Mouse (Mus musculus) layer of hippocampus, postnatal 14 days (tissue): ENCODE results near the gene Cdk12. TPM values are rescaled to one million over a fixed set of nuclear protein-coding genes. Genes with fewer than 3 reads are reported as not detected.
"Not testable (repeated sequence)": the region's sequence is repeated elsewhere in the genome, so short reads cannot be mapped to it uniquely, and the experiment has no call there.

ENCODE experiments used
- DNase-seq, 2 experiments: peaks; one replicate each; pipeline ENCODE4 v3.0.0; 2021 to 2022; ENCODE audit warnings: low spot score in 2 of 2, mixed read lengths in 1 of 2
- long read RNA-seq, 2 experiments: library from polyadenylated mRNA; stranded (forward); transcript quantifications; one replicate each; pipeline ENCODE4 v2.0.0; 2021
- total RNA-seq, 2 experiments: library from RNA; stranded (reverse); gene quantifications; 2 replicates each; pipeline ENCODE4 v1.2.3; 2021

Cdk12 gene
- total RNA-seq: 10 to 100 TPM; 36.9 to 37.2 TPM
- long read RNA-seq, experiment 1, partial matches to known transcripts: 0 of 3 reads
- long read RNA-seq, experiment 1, other reads (novel, unspliced or antisense): 3 of 3 reads
- long read RNA-seq, experiment 2, partial matches to known transcripts: 2 of 6 reads
- long read RNA-seq, experiment 2, other reads (novel, unspliced or antisense): 4 of 6 reads

- peak; percentile 95 to 97 for DNase-seq
These were observed at the start of gene Cdk12 for GRCm38 (mm10) chr11:98202641-98203350. TSS of gene Cdk12 (plus strand) at chr11:98203059.

GRCm38 (mm10) chr11:98155094-98155493 lies 47.8 kb upstream of the Cdk12 start:
- no peak for DNase-seq

GRCm38 (mm10) chr11:98168400-98168799 lies 34.5 kb upstream of the Cdk12 start:
- DNase-seq: no peak

- not testable (repeated sequence) for DNase-seq
These were observed 20.7 kb upstream of the Cdk12 start for GRCm38 (mm10) chr11:98182149-98182548.

GRCm38 (mm10) chr11:98187640-98188395 lies 15.0 kb upstream of the Cdk12 start:
- no peak for DNase-seq

GRCm38 (mm10) chr11:98190820-98191219 lies 12.0 kb upstream of the Cdk12 start:
- DNase-seq: no peak

- peak; percentile 93 for DNase-seq
These were observed 9.7 kb upstream of the Cdk12 start, which contains the start of gene Med1 for GRCm38 (mm10) chr11:98192901-98193805. TSS of gene Med1 (minus strand) at chr11:98193293.

GRCm38 (mm10) chr11:98201791-98202640 lies 843 bp upstream of the Cdk12 start:
- peak; percentile 12 to 23 for DNase-seq

GRCm38 (mm10) chr11:98203351-98203911 lies 572 bp downstream of the Cdk12 start:
- DNase-seq: peak in 1 of 2 experiments; percentile 38

GRCm38 (mm10) chr11:98203931-98204421 lies 1.1 kb downstream of the Cdk12 start:
- no peak for DNase-seq

- no peak for DNase-seq
These were observed 2.6 kb downstream of the Cdk12 start for GRCm38 (mm10) chr11:98205463-98205862.

GRCm38 (mm10) chr11:98206281-98206680 lies 3.4 kb downstream of the Cdk12 start:
- not testable (repeated sequence) for DNase-seq

GRCm38 (mm10) chr11:98209661-98210060 lies 6.8 kb downstream of the Cdk12 start:
- not testable (repeated sequence) for DNase-seq

- no peak for DNase-seq
These were observed 10.5 kb downstream of the Cdk12 start for GRCm38 (mm10) chr11:98213311-98213710.

GRCm38 (mm10) chr11:98226349-98226748 lies 23.5 kb downstream of the Cdk12 start:
- DNase-seq: no peak

GRCm38 (mm10) chr11:98238416-98238815 lies 35.6 kb downstream of the Cdk12 start:
- DNase-seq: no peak

GRCm38 (mm10) chr11:98238995-98239394 lies 36.1 kb downstream of the Cdk12 start:
- DNase-seq: no peak

GRCm38 (mm10) chr11:98242910-98243309 lies 40.1 kb downstream of the Cdk12 start:
- not testable (repeated sequence) for DNase-seq

- DNase-seq: no peak
These were observed 41.6 kb downstream of the Cdk12 start for GRCm38 (mm10) chr11:98244415-98244814.
